Mouse (Mus musculus): ENCODE results near the gene Tpm1. TPM values are rescaled to one million over a fixed set of nuclear protein-coding genes. Genes with fewer than 3 reads are reported as not detected.

Tpm1 gene
- total RNA-seq, 1 experiment = 860 TPM

DNA sequence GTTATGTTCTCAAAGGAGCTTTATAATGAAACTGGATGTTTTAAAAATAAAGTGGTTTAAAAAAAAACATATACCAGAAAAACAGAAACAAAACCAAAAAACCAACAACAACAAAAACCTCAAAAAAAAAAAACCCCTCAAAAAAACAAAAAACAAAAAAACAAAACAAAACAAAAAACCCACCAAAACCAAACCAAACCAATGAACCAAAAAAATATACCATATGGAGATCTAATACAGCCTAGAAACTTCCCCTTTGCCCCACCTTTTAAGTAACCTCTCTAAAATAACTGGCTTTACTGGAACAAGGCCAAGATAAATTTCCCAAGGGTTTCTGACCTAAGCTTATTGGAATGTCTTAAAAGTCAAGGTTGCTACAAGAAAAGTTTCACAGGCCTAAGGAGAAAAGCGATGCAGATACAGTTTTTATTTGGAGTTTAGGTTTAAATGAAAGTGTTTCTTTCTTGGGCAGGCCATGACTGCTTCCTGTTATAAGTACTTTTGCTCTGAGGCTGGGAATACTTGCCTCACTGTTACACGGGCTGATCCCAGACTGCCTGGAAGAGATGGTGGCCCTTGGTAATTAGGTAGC is 12.6 kb downstream of the Tpm1 start:
- Histone ChIP-seq H3K9ac (ENCODE audit: insufficient read depth, low read depth, low read length, poor library complexity, severe bottlenecking) (no peak overlapping the region), H3K27ac (ENCODE audit: insufficient read depth, low read depth, low read length, poor library complexity, severe bottlenecking) (no peak overlapping the region), H3K36me3 (ENCODE audit: control insufficient read depth, insufficient read depth, low read length, poor library complexity, severe bottlenecking) (peaks cover 42% of the 10 kb centered on the region), H3K4me1 (ENCODE audit: control insufficient read depth in 2 of 2, insufficient read depth in 2 of 2, low read length in 2 of 2, poor library complexity in 1 of 2) (peaks cover 11 to 12% of the 10 kb centered on the region in 2 experiments; a peak in 3 of 4 replicates), H3K4me3 (ENCODE audit: insufficient read depth in 1 of 2, low read depth in 1 of 2, low read length in 2 of 2, poor library complexity in 1 of 2, severe bottlenecking in 1 of 2) (no peak overlapping the region), H3K9me3 (ENCODE audit: control insufficient read depth, insufficient read depth, low read depth, low read length) (no peaks in the 10 kb centered on the region)
- TF ChIP-seq CHD2 (IDR thresholded peaks at IDR 0.05; ENCODE audit: low read depth, low read length) = no peak
- DNase-seq (ENCODE audit: low read depth, low spot score) = no peak
- in situ Hi-C loops (cut with MboI; ENCODE audit: low sequenced_read_pairs in 2 of 2, unreplicated experiment in 2 of 2) = no loop called here

DNA sequence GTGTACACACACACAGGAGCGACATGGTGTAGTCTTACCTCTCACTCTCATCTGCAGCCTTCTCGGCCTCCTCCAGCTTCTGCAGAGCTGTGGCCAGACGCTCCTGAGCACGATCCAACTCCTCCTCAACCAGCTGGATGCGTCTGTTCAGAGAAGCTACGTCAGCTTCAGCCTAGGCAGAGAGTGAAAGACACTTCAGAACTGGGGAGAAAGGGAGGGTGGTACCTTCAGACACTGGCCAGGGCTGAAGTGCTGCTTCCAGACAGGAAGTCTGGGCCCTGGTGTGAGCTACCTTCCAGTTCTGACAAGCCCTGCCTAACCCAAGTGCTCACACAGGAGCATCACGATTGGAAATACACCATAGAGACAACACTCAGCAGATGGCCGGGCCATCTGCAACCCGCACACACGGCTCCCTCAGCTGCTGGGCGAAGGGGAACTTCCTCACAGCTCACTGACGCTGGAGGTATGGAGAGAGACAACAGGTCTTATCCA is 13.2 kb downstream of the Tpm1 start:
- peaks cover 8 to 9% of the 10 kb centered on the region in 2 experiments; a peak in 3 of 4 replicates for H3K4me1 ChIP-seq (ENCODE audit: control insufficient read depth in 2 of 2, insufficient read depth in 2 of 2, low read length in 2 of 2, poor library complexity in 1 of 2)
- no peaks in the 10 kb centered on the region for H3K9me3 ChIP-seq (ENCODE audit: control insufficient read depth, insufficient read depth, low read depth, low read length)
- no peak for TF ChIP-seq ZNF384 (IDR thresholded peaks at IDR 0.05; ENCODE audit: low read depth, low read length)
- TF ChIP-seq CHD2 (IDR thresholded peaks at IDR 0.05; ENCODE audit: low read depth, low read length) = no peak
- no peak for TF ChIP-seq ZC3H11A (IDR thresholded peaks at IDR 0.05; ENCODE audit: borderline replicate concordance, low read depth, low read length)
- no peak for TF ChIP-seq MAFK (IDR thresholded peaks at IDR 0.05; ENCODE audit: insufficient read depth, low read depth, low read length)
- no peak for TF ChIP-seq HCFC1 (IDR thresholded peaks at IDR 0.05; ENCODE audit: borderline replicate concordance, insufficient read depth, low read length)
- no peak overlapping the region for H3K9ac ChIP-seq (ENCODE audit: insufficient read depth, low read depth, low read length, poor library complexity, severe bottlenecking)
- peaks cover 43% of the 10 kb centered on the region for H3K36me3 ChIP-seq (ENCODE audit: control insufficient read depth, insufficient read depth, low read length, poor library complexity, severe bottlenecking)
- H3K4me3 ChIP-seq (ENCODE audit: insufficient read depth in 1 of 2, low read depth in 1 of 2, low read length in 2 of 2, poor library complexity in 1 of 2, severe bottlenecking in 1 of 2) = no peak overlapping the region
- in situ Hi-C loops (cut with MboI; ENCODE audit: low sequenced_read_pairs in 2 of 2, unreplicated experiment in 2 of 2) = no loop called here
- no peak for DNase-seq (ENCODE audit: low read depth, low spot score)
- no peak overlapping the region for H3K27ac ChIP-seq (ENCODE audit: insufficient read depth, low read depth, low read length, poor library complexity, severe bottlenecking)

DNA sequence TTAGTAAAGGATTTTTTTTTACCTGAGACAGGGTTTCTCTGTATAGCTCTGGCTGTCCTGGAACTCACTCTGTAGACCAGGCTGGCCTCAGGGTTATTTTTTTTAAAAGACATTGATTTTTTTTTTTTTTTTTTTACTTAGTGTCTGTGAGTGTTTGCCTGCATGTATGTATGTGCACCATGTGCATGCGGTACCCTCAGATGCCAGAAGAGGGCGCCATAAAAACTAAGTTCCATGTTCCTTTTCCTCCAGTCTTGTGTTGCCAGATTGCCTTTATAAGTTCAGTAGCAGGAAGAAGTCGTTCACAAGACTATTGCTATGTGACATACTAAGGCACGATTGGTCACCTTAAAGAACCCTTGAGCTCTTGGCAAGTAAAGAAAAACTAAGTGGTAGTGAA is 14.5 kb downstream of the Tpm1 start:
- no peak overlapping the region for H3K9ac ChIP-seq (ENCODE audit: insufficient read depth, low read depth, low read length, poor library complexity, severe bottlenecking)
- TF ChIP-seq ZNF384 (IDR thresholded peaks at IDR 0.05; ENCODE audit: low read depth, low read length) = peak; percentile 85
- no peak for TF ChIP-seq MAFK (IDR thresholded peaks at IDR 0.05; ENCODE audit: insufficient read depth, low read depth, low read length)
- H3K4me1 ChIP-seq (ENCODE audit: control insufficient read depth in 2 of 2, insufficient read depth in 2 of 2, low read length in 2 of 2, poor library complexity in 1 of 2) = peaks cover 0 to 5% of the 10 kb centered on the region in 2 experiments; a peak in 1 of 4 replicates
- H3K9me3 ChIP-seq (ENCODE audit: control insufficient read depth, insufficient read depth, low read depth, low read length) = no peaks in the 10 kb centered on the region
- no peak overlapping the region for H3K4me3 ChIP-seq (ENCODE audit: insufficient read depth in 1 of 2, low read depth in 1 of 2, low read length in 2 of 2, poor library complexity in 1 of 2, severe bottlenecking in 1 of 2)
- in situ Hi-C loops (cut with MboI; ENCODE audit: low sequenced_read_pairs in 2 of 2, unreplicated experiment in 2 of 2) = no loop called here
- no peak overlapping the region for H3K27ac ChIP-seq (ENCODE audit: insufficient read depth, low read depth, low read length, poor library complexity, severe bottlenecking)
- no peak for DNase-seq (ENCODE audit: low read depth, low spot score)
- H3K36me3 ChIP-seq (ENCODE audit: control insufficient read depth, insufficient read depth, low read length, poor library complexity, severe bottlenecking) = peaks cover 50% of the 10 kb centered on the region

DNA sequence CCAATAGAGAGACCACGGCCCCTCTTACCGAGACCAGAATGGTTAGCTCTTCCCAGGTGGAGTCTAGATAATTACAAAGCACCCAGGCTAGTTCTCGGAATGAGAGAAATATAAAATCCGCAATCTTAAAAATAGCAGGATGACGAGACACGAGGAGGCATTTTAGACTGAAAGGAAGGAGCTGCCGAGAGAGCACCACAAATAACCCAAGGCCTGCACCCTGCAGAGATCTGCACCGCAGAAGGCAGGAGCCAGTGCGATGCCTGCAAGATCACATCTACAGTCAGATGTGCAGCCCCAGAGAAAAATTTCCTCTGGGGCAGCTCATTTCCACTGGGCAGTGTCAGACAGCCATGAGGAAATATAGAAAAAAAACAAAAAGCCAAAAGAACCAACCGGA is 16.2 kb downstream of the Tpm1 start:
- in situ Hi-C loops (cut with MboI; ENCODE audit: low sequenced_read_pairs in 2 of 2, unreplicated experiment in 2 of 2) = no loop called here
- H3K4me1 ChIP-seq (ENCODE audit: control insufficient read depth in 2 of 2, insufficient read depth in 2 of 2, low read length in 2 of 2, poor library complexity in 1 of 2) = no peaks in the 10 kb centered on the region
- no peak overlapping the region for H3K4me3 ChIP-seq (ENCODE audit: insufficient read depth in 1 of 2, low read depth in 1 of 2, low read length in 2 of 2, poor library complexity in 1 of 2, severe bottlenecking in 1 of 2)
- no peak overlapping the region for H3K27ac ChIP-seq (ENCODE audit: insufficient read depth, low read depth, low read length, poor library complexity, severe bottlenecking)
- H3K9me3 ChIP-seq (ENCODE audit: control insufficient read depth, insufficient read depth, low read depth, low read length) = no peaks in the 10 kb centered on the region
- H3K36me3 ChIP-seq (ENCODE audit: control insufficient read depth, insufficient read depth, low read length, poor library complexity, severe bottlenecking) = peaks cover 57% of the 10 kb centered on the region
- no peak for DNase-seq (ENCODE audit: low read depth, low spot score)
- TF ChIP-seq ZNF384 (IDR thresholded peaks at IDR 0.05; ENCODE audit: low read depth, low read length) (no peak), HCFC1 (IDR thresholded peaks at IDR 0.05; ENCODE audit: borderline replicate concordance, insufficient read depth, low read length) (no peak), MAFK (IDR thresholded peaks at IDR 0.05; ENCODE audit: insufficient read depth, low read depth, low read length) (no peak), CHD2 (IDR thresholded peaks at IDR 0.05; ENCODE audit: low read depth, low read length) (no peak), ZC3H11A (IDR thresholded peaks at IDR 0.05; ENCODE audit: borderline replicate concordance, low read depth, low read length) (no peak)
- no peak overlapping the region for H3K9ac ChIP-seq (ENCODE audit: insufficient read depth, low read depth, low read length, poor library complexity, severe bottlenecking)

DNA sequence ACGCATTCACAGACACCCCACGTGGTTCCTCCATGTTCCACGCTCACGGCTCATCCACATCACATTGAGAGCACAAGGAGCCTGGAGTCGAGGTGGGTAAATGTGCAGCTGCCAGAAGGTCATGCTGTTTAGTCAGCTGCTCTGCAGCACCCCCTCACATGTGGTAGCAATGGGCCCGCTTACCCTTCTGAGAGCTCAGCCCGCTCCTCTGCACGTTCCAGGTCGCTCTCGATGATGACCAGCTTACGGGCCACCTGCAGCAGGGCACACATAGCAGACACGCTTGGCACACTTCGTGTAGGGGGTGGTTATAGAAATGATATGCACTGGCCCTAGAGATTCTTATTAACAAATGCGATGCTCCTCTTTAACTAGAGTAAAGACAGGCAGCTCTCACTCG is 16.6 kb downstream of the Tpm1 start:
- H3K9me3 ChIP-seq (ENCODE audit: control insufficient read depth, insufficient read depth, low read depth, low read length) = no peaks in the 10 kb centered on the region
- H3K4me3 ChIP-seq (ENCODE audit: insufficient read depth in 1 of 2, low read depth in 1 of 2, low read length in 2 of 2, poor library complexity in 1 of 2, severe bottlenecking in 1 of 2) = no peak overlapping the region
- H3K36me3 ChIP-seq (ENCODE audit: control insufficient read depth, insufficient read depth, low read length, poor library complexity, severe bottlenecking) = peaks cover 59% of the 10 kb centered on the region
- no peaks in the 10 kb centered on the region for H3K4me1 ChIP-seq (ENCODE audit: control insufficient read depth in 2 of 2, insufficient read depth in 2 of 2, low read length in 2 of 2, poor library complexity in 1 of 2)
- TF ChIP-seq MAFK (IDR thresholded peaks at IDR 0.05; ENCODE audit: insufficient read depth, low read depth, low read length) = no peak
- TF ChIP-seq ZC3H11A (IDR thresholded peaks at IDR 0.05; ENCODE audit: borderline replicate concordance, low read depth, low read length) = no peak
- TF ChIP-seq HCFC1 (IDR thresholded peaks at IDR 0.05; ENCODE audit: borderline replicate concordance, insufficient read depth, low read length) = no peak
- no peak for TF ChIP-seq ZNF384 (IDR thresholded peaks at IDR 0.05; ENCODE audit: low read depth, low read length)
- TF ChIP-seq CHD2 (IDR thresholded peaks at IDR 0.05; ENCODE audit: low read depth, low read length) = no peak
- H3K9ac ChIP-seq (ENCODE audit: insufficient read depth, low read depth, low read length, poor library complexity, severe bottlenecking) = no peak overlapping the region
- DNase-seq (ENCODE audit: low read depth, low spot score) = no peak
- in situ Hi-C loops (cut with MboI; ENCODE audit: low sequenced_read_pairs in 2 of 2, unreplicated experiment in 2 of 2) = no loop called here
- H3K27ac ChIP-seq (ENCODE audit: insufficient read depth, low read depth, low read length, poor library complexity, severe bottlenecking) = no peak overlapping the region
